Mouse (Mus musculus): ENCODE measurements around the gene Psmd5. TPM values are rescaled to one million over a fixed set of nuclear protein-coding genes. Genes with fewer than 3 reads are reported as not detected.
A peak's percentile ranks its signal among the peaks of the same experiment; 100 is the strongest.
"Not testable (repeated sequence)": the region's sequence is repeated elsewhere in the genome, so short reads cannot be mapped to it uniquely, and the experiment has no call there.

Gene Psmd5
- polyA plus RNA-seq, 1 experiment from 2014 or later = 118 TPM

DNA sequence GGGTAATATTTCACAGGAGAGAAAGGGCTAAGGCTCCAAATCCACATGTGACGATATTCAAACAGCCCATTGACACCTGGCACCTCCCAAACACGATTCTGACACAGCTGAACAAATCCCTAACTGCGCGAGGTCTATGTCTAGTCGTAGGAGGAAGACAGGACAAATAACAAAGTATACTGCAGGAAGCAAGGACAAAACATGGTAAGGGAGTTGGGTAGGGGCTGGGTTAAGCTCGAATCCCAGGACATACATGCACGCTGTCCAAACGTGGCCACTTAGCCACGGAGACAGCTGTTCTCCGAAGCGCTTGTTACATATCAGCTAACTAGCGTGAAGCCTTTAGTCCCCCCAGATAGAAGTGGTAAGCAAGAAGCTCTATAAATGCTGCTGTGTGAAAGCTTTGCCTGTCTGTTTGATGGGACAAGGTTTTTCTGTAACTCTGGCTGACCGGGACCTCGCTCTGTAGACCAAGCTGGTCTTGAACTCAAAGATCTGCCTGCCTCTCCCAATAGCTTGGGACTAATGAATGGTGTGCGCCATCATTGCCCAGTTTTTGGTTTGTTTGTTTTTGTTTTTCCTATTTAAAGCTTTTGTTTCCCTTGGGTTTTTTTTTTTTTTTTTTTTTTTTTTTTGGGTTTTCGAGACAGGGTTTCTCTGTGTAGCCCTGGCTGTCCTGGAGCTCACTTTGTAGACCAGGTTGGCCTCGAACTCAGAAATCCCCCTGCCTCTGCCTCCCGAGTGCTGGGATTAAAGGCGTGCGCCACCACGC is 48.1 kb downstream of the Psmd5 start:
- Histone ChIP-seq H3K4me2 (replicated peaks; ENCODE audit: low read depth, low read length) (peak overlapping the region; percentile 64), H3K4me3 (ENCODE audit: low read depth, low read length) (peak overlapping the region; percentile 65), H3K36me3 (ENCODE audit: control insufficient read depth, insufficient read depth, low read length) (no peaks in the 10 kb centered on the region), H3K9me3 (ENCODE audit: control insufficient read depth, low read length) (no peaks in the 10 kb centered on the region), H3K4me1 (replicated peaks; ENCODE audit: control insufficient read depth, insufficient read depth, low read length) (no peaks in the 10 kb centered on the region; the same call in 1 of the 2 replicates), H3K9ac (ENCODE audit: low read depth, low read length) (peak overlapping the region; percentile 65), H3K27ac (ENCODE audit: low read depth, low read length) (no peak overlapping the region; the same call in 1 of the 2 replicates), H3K27me3 (ENCODE audit: control insufficient read depth, insufficient read depth, low read length) (no peaks in the 10 kb centered on the region)
- WGBS = 31% methylated on average over 19 of the region's 21 CpGs
- no peak; the same call in 1 of the 2 replicates for ATAC-seq (ENCODE audit: low FRiP score)
- peak; percentile 34 for DNase-seq (ENCODE audit: low spot score)

DNA sequence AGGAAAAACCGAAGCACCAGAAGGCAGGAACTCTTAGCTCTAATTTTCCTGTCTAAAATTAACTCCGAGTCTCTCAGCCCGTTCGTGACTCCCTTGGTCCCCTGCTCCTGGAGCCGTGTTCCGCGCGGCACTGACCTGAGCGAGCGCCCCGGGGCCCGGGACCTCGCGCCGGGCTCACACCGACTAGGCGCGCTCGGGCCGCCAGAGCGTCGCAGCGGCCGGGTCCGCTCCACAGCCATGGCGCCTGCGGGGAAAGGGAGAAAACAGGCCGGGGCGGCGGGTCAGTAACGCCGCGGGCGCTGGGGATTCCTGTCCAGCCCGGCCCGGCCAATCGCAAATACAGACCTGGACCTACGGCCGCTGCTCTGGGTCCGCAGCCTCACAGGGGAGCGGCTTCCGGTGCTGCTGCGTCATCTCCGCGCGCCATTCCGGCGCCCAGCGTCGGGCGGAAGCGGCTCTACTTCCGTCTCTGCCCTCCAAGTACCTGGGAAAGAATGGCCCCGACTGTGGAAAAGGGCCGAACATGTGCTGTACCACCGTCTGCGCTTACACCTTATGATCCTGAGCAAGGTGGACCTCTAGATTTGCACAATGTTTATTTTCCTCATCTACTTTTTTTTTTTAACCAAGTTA is 48.8 kb downstream of the Psmd5 start, which contains the start of gene Fbxw2:
TSS of gene Fbxw2 (minus strand) at position 485 of the 633 bp plus-strand sequence.
- H3K36me3 ChIP-seq (ENCODE audit: control insufficient read depth, insufficient read depth, low read length) = no peaks in the 10 kb centered on the region
- H3K4me2 ChIP-seq (replicated peaks; ENCODE audit: low read depth, low read length) = peak within 1 kb of the TSS; percentile 64
- no peaks in the 10 kb centered on the region for H3K27me3 ChIP-seq (ENCODE audit: control insufficient read depth, insufficient read depth, low read length)
- DNase-seq (ENCODE audit: low spot score) = peak; percentile 94
- WGBS = under 1% methylated on average over 50 of the region's 57 CpGs
- peak within 1 kb of the TSS; percentile 65 for H3K9ac ChIP-seq (ENCODE audit: low read depth, low read length)
- no peaks in the 10 kb centered on the region; the same call in 1 of the 2 replicates for H3K4me1 ChIP-seq (replicated peaks; ENCODE audit: control insufficient read depth, insufficient read depth, low read length)
- H3K4me3 ChIP-seq (ENCODE audit: low read depth, low read length) = peak within 1 kb of the TSS; percentile 65
- peak within 1 kb of the TSS; percentile 49 for H3K27ac ChIP-seq (ENCODE audit: low read depth, low read length)
- H3K9me3 ChIP-seq (ENCODE audit: control insufficient read depth, low read length) = no peaks in the 10 kb centered on the region
- peak; percentile 97 for ATAC-seq (ENCODE audit: low FRiP score)

- no peaks in the 10 kb centered on the region for H3K9me3 ChIP-seq (ENCODE audit: control insufficient read depth, low read length)
- H3K27ac ChIP-seq (ENCODE audit: low read depth, low read length) = no peak overlapping the region
- no peaks in the 10 kb centered on the region for H3K27me3 ChIP-seq (ENCODE audit: control insufficient read depth, insufficient read depth, low read length)
- H3K4me1 ChIP-seq (replicated peaks; ENCODE audit: control insufficient read depth, insufficient read depth, low read length) = no peaks in the 10 kb centered on the region
- H3K4me2 ChIP-seq (replicated peaks; ENCODE audit: low read depth, low read length) = no peak overlapping the region
- no peak for DNase-seq (ENCODE audit: low spot score)
- H3K9ac ChIP-seq (ENCODE audit: low read depth, low read length) = no peak overlapping the region
- no peaks in the 10 kb centered on the region for H3K36me3 ChIP-seq (ENCODE audit: control insufficient read depth, insufficient read depth, low read length)
- no peak overlapping the region for H3K4me3 ChIP-seq (ENCODE audit: low read depth, low read length)
- ATAC-seq (ENCODE audit: low FRiP score) = no peak
- 92% methylated on average over 2 of the region's 2 CpGs for WGBS
These were observed 56.3 kb downstream of the Psmd5 start for GRCm38 (mm10) chr2:34818492-34818891.

GRCm38 (mm10) chr2:34815893-34816292 is 58.9 kb downstream of the Psmd5 start:
- H3K27me3 ChIP-seq (ENCODE audit: control insufficient read depth, insufficient read depth, low read length); H3K4me1 ChIP-seq (replicated peaks; ENCODE audit: control insufficient read depth, insufficient read depth, low read length); ATAC-seq (ENCODE audit: low FRiP score); H3K36me3 ChIP-seq (ENCODE audit: control insufficient read depth, insufficient read depth, low read length); H3K27ac ChIP-seq (ENCODE audit: low read depth, low read length); DNase-seq (ENCODE audit: low spot score); H3K4me2 ChIP-seq (replicated peaks; ENCODE audit: low read depth, low read length); H3K9me3 ChIP-seq (ENCODE audit: control insufficient read depth, low read length); H3K9ac ChIP-seq (ENCODE audit: low read depth, low read length); H3K4me3 ChIP-seq (ENCODE audit: low read depth, low read length): not testable (repeated sequence)
- WGBS = 100% methylated on average over 2 of the region's 2 CpGs

GRCm38 (mm10) chr2:34812706-34813105 is 62.1 kb downstream of the Psmd5 start:
- ATAC-seq (ENCODE audit: low FRiP score) (no peak), DNase-seq (ENCODE audit: low spot score) (no peak)
- Histone ChIP-seq H3K36me3 (ENCODE audit: control insufficient read depth, insufficient read depth, low read length) (peaks cover 5% of the 10 kb centered on the region), H3K27me3 (ENCODE audit: control insufficient read depth, insufficient read depth, low read length) (no peaks in the 10 kb centered on the region), H3K4me3 (ENCODE audit: low read depth, low read length) (no peak overlapping the region), H3K9me3 (ENCODE audit: control insufficient read depth, low read length) (no peaks in the 10 kb centered on the region), H3K27ac (ENCODE audit: low read depth, low read length) (no peak overlapping the region), H3K4me1 (replicated peaks; ENCODE audit: control insufficient read depth, insufficient read depth, low read length) (no peaks in the 10 kb centered on the region), H3K4me2 (replicated peaks; ENCODE audit: low read depth, low read length) (no peak overlapping the region), H3K9ac (ENCODE audit: low read depth, low read length) (no peak overlapping the region)
- 90% methylated on average over 7 of the region's 7 CpGs for WGBS

GRCm38 (mm10) chr2:34810775-34811174 is 64.0 kb downstream of the Psmd5 start:
- DNase-seq (ENCODE audit: low spot score) (no peak), ATAC-seq (ENCODE audit: low FRiP score) (no peak)
- no peak overlapping the region for H3K4me3 ChIP-seq (ENCODE audit: low read depth, low read length)
- no peaks in the 10 kb centered on the region for H3K9me3 ChIP-seq (ENCODE audit: control insufficient read depth, low read length)
- H3K9ac ChIP-seq (ENCODE audit: low read depth, low read length) = no peak overlapping the region
- no peak overlapping the region for H3K27ac ChIP-seq (ENCODE audit: low read depth, low read length)
- no peaks in the 10 kb centered on the region for H3K27me3 ChIP-seq (ENCODE audit: control insufficient read depth, insufficient read depth, low read length)
- H3K4me2 ChIP-seq (replicated peaks; ENCODE audit: low read depth, low read length) = no peak overlapping the region
- H3K36me3 ChIP-seq (ENCODE audit: control insufficient read depth, insufficient read depth, low read length) = peaks cover 5% of the 10 kb centered on the region
- 98% methylated on average over 3 of the region's 3 CpGs for WGBS
- H3K4me1 ChIP-seq (replicated peaks; ENCODE audit: control insufficient read depth, insufficient read depth, low read length) = no peaks in the 10 kb centered on the region

GRCm38 (mm10) chr2:34809568-34809967 is 65.2 kb downstream of the Psmd5 start:
- Histone ChIP-seq H3K27ac (ENCODE audit: low read depth, low read length) (no peak overlapping the region), H3K4me3 (ENCODE audit: low read depth, low read length) (no peak overlapping the region), H3K4me1 (replicated peaks; ENCODE audit: control insufficient read depth, insufficient read depth, low read length) (no peaks in the 10 kb centered on the region), H3K27me3 (ENCODE audit: control insufficient read depth, insufficient read depth, low read length) (no peaks in the 10 kb centered on the region), H3K36me3 (ENCODE audit: control insufficient read depth, insufficient read depth, low read length) (peaks cover 5% of the 10 kb centered on the region), H3K9ac (ENCODE audit: low read depth, low read length) (no peak overlapping the region), H3K4me2 (replicated peaks; ENCODE audit: low read depth, low read length) (no peak overlapping the region), H3K9me3 (ENCODE audit: control insufficient read depth, low read length) (no peaks in the 10 kb centered on the region)
- WGBS = 94% methylated on average over 1 of the region's 1 CpGs
- DNase-seq (ENCODE audit: low spot score) = no peak
- no peak for ATAC-seq (ENCODE audit: low FRiP score)

DNA sequence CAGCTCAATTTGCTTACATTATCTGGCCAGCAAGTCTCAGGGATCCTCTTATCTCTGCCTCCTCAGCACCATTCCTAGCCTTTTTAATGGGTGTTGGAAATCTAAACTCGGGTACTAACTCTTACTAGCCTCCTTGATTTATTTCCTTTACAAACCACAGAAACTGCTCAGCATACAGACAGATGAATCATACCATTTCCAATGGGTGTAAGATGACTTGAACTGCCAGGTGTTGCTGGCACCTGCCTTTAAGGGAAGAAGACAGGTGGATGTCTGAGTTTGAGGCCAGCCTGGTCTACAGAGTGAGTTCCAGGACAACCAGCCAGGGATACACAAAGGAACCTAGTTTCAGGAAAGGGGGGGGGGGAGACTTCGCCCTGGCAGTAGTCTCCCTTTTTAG is 66.7 kb downstream of the Psmd5 start:
- H3K4me2 ChIP-seq (replicated peaks; ENCODE audit: low read depth, low read length) = no peak overlapping the region
- H3K36me3 ChIP-seq (ENCODE audit: control insufficient read depth, insufficient read depth, low read length) = peaks cover 5% of the 10 kb centered on the region
- no peak overlapping the region for H3K9ac ChIP-seq (ENCODE audit: low read depth, low read length)
- DNase-seq (ENCODE audit: low spot score) = no peak
- ATAC-seq (ENCODE audit: low FRiP score) = no peak
- H3K9me3 ChIP-seq (ENCODE audit: control insufficient read depth, low read length) = no peaks in the 10 kb centered on the region
- no peaks in the 10 kb centered on the region for H3K4me1 ChIP-seq (replicated peaks; ENCODE audit: control insufficient read depth, insufficient read depth, low read length)
- no peak overlapping the region for H3K27ac ChIP-seq (ENCODE audit: low read depth, low read length)
- no peaks in the 10 kb centered on the region for H3K27me3 ChIP-seq (ENCODE audit: control insufficient read depth, insufficient read depth, low read length)
- H3K4me3 ChIP-seq (ENCODE audit: low read depth, low read length) = no peak overlapping the region
- WGBS = 90% methylated on average over 2 of the region's 2 CpGs

Measured in hindbrain, embryonic 11.5 days (tissue).